Mouse (Mus musculus): ENCODE results near the gene Elof1. TPM values are rescaled to one million over a fixed set of nuclear protein-coding genes. Genes with fewer than 3 reads are reported as not detected.
"Not testable (repeated sequence)": the region's sequence is repeated elsewhere in the genome, so short reads cannot be mapped to it uniquely, and the experiment has no call there.

The Elof1 gene
- polyA plus RNA-seq, 3 experiments from 2014 or later, result 76.4 to 98.9 (median 89.4) TPM

- ATAC-seq, result no peak
These were observed 27.7 kb downstream of the Elof1 start for GRCm38 (mm10) chr9:22089281-22089680.

- ATAC-seq, result no peak
These were observed 29.8 kb downstream of the Elof1 start for GRCm38 (mm10) chr9:22087034-22087618.

- no peak for ATAC-seq
These were observed 31.0 kb downstream of the Elof1 start for GRCm38 (mm10) chr9:22086012-22086411.

GRCm38 (mm10) chr9:22085022-22085834 is 31.7 kb downstream of the Elof1 start, which contains the start of gene Ecsit:
TSS of gene Ecsit (minus strand) at chr9:22085438.
- peak; percentile 98 for ATAC-seq

- no peak for ATAC-seq
These were observed 32.3 kb downstream of the Elof1 start for GRCm38 (mm10) chr9:22084667-22085021.

- ATAC-seq, result no peak
These were observed 40.7 kb downstream of the Elof1 start for GRCm38 (mm10) chr9:22076223-22076622.

- ATAC-seq, result not testable (repeated sequence)
These were observed 41.2 kb downstream of the Elof1 start for GRCm38 (mm10) chr9:22075778-22076177.

- no peak for ATAC-seq
These were observed 44.7 kb downstream of the Elof1 start for GRCm38 (mm10) chr9:22072276-22072675.

GRCm38 (mm10) chr9:22070791-22071573 is 46.0 kb downstream of the Elof1 start, which contains the start of the genes Gm49318 and Zfp653:
TSS of gene Gm49318 (minus strand) at chr9:22071259.
TSS of gene Zfp653 (minus strand) at chr9:22071376.
- peak; percentile 86 for ATAC-seq

GRCm38 (mm10) chr9:22069881-22070553 is 47.0 kb downstream of the Elof1 start:
- no peak for ATAC-seq

- no peak for ATAC-seq
These were observed 49.8 kb downstream of the Elof1 start for GRCm38 (mm10) chr9:22067195-22067594.

- ATAC-seq, result no peak
These were observed 50.5 kb downstream of the Elof1 start for GRCm38 (mm10) chr9:22066433-22066832.

- ATAC-seq, result no peak
These were observed 51.3 kb downstream of the Elof1 start for GRCm38 (mm10) chr9:22065642-22066041.

GRCm38 (mm10) chr9:22064341-22064740 is 52.6 kb downstream of the Elof1 start:
- no peak for ATAC-seq

Other genes starting within 250 kb of the Elof1 start
- gene Rab3d, start 199.0 kb downstream of the Elof1 start, polyA plus RNA-seq (2017; shearing (Covaris generic)), result 1 to 10 TPM; 7.4 to 9.6 (median 8.9) TPM
- gene Ccdc159, start 189.7 kb downstream of the Elof1 start, polyA plus RNA-seq (2017; shearing (Covaris generic)), result not detected
- gene Tmem205, start 189.6 kb downstream of the Elof1 start, polyA plus RNA-seq (2017; shearing (Covaris generic)), result 10 to 100 TPM in 1 of 3 experiments, 1 to 10 TPM in 2; 8.8 to 11.1 (median 9.7) TPM
- gene Plppr2, start 180.1 kb downstream of the Elof1 start, polyA plus RNA-seq (2017; shearing (Covaris generic)), result 1 to 10 TPM in 1 of 3 experiments, under 1 TPM in 2; 0.26 to 1.2 (median 0.45) TPM
- 1 to 10 TPM; 3.6 to 6.2 (median 4.9) TPM for gene Swsap1, start 161.4 kb downstream of the Elof1 start, polyA plus RNA-seq (2017; shearing (Covaris generic))
- gene Epor, start 153.7 kb downstream of the Elof1 start, polyA plus RNA-seq (2017; shearing (Covaris generic)), result under 1 TPM in 2 of 3 experiments, not detected in 1; 0.31 to 0.38 TPM
- gene Rgl3, start 127.7 kb downstream of the Elof1 start, polyA plus RNA-seq (2017; shearing (Covaris generic)), result not detected
- not detected for gene Ccdc151, start 114.5 kb downstream of the Elof1 start, polyA plus RNA-seq (2017; shearing (Covaris generic))
- gene Prkcsh, start 114.4 kb downstream of the Elof1 start, polyA plus RNA-seq (2017; shearing (Covaris generic)), result 10 to 100 TPM; 30.8 to 47.7 (median 36.1) TPM
- gene Elavl3, start 65.1 kb downstream of the Elof1 start, polyA plus RNA-seq (2017; shearing (Covaris generic)), result not detected
- not detected for gene Gm49318, start 45.9 kb downstream of the Elof1 start, polyA plus RNA-seq (2017; shearing (Covaris generic))
- 1 to 10 TPM; 2.9 to 7.0 (median 6.5) TPM for gene Zfp653, start 45.8 kb downstream of the Elof1 start, polyA plus RNA-seq (2017; shearing (Covaris generic))
- 10 to 100 TPM; 27.7 to 40.0 (median 37.7) TPM for gene Ecsit, start 31.7 kb downstream of the Elof1 start, polyA plus RNA-seq (2017; shearing (Covaris generic))
- gene Cnn1, start 18.0 kb downstream of the Elof1 start, polyA plus RNA-seq (2017; shearing (Covaris generic)), result under 1 TPM; 0.20 to 0.36 (median 0.32) TPM
- 100 to 1,000 TPM; 155 to 257 (median 245) TPM for gene Acp5, start 18.5 kb upstream of the Elof1 start, polyA plus RNA-seq (2017; shearing (Covaris generic))
- 10 to 100 TPM; 40.1 to 46.8 (median 43.2) TPM for gene Pigyl, start 39.7 kb upstream of the Elof1 start, polyA plus RNA-seq (2017; shearing (Covaris generic))
- not detected for gene Zfp872, start 70.9 kb upstream of the Elof1 start, polyA plus RNA-seq (2017; shearing (Covaris generic))
- gene Zfp809, start 108.5 kb upstream of the Elof1 start, polyA plus RNA-seq (2017; shearing (Covaris generic)), result 10 to 100 TPM; 39.0 to 42.2 (median 40.6) TPM
- 1 to 10 TPM; 5.2 to 8.8 (median 7.8) TPM for gene Zfp599, start 142.7 kb upstream of the Elof1 start, polyA plus RNA-seq (2017; shearing (Covaris generic))
- 10 to 100 TPM; 10.7 to 21.5 (median 17.5) TPM for gene Zfp810, start 190.5 kb upstream of the Elof1 start, polyA plus RNA-seq (2017; shearing (Covaris generic))

Measured in inflammation-experienced regulatory T-cells, adult 6 months (primary cell).